Mouse (Mus musculus) embryonic facial prominence, embryonic 10.5 days (tissue): ENCODE measurements around the gene S1pr3. TPM values are rescaled to one million over a fixed set of nuclear protein-coding genes. Genes with fewer than 3 reads are reported as not detected.

Experiments used
- DNase-seq: peaks from one replicate; pipeline ENCODE4 v3.0.0-alpha.2; 2017; ENCODE audit warnings: low spot score
- H3K27ac ChIP-seq: fragments of 300-500 bp; sonication (generic); replicated peaks from 2 replicates; pipeline ENCODE4 v1.5.1; 2016; ENCODE audit warnings: mild to moderate bottlenecking
- H3K27me3 ChIP-seq: fragments of 300-500 bp; sonication (generic); replicated peaks from 2 replicates; pipeline ENCODE4 v1.6.1; 2016; ENCODE audit warnings: low read depth, mild to moderate bottlenecking; ENCODE audit not compliant: poor library complexity, severe bottlenecking
- H3K36me3 ChIP-seq: fragments of 300-500 bp; sonication (generic); replicated peaks from 2 replicates; pipeline ENCODE4 v1.6.1; 2016; ENCODE audit warnings: mild to moderate bottlenecking, moderate library complexity
- H3K4me1 ChIP-seq: fragments of 300-500 bp; sonication (generic); 2 replicates; pipeline ENCODE4 v1.6.1; 2016
- H3K4me3 ChIP-seq: fragments of 300-500 bp; sonication (generic); 2 replicates; pipeline ENCODE4 v1.5.1; 2016; ENCODE audit warnings: mild to moderate bottlenecking, moderate library complexity
- H3K9me3 ChIP-seq: fragments of 300-500 bp; sonication (generic); 2 replicates; pipeline ENCODE4 v1.6.1; 2016; ENCODE audit warnings: mild to moderate bottlenecking
- WGBS: fragments of 180-500 bp; shearing (Covaris S2); methylation state at CpG from one replicate; pipeline ENCODE4 v1.1.7; 2016; 5-methylcytosine and 5-hydroxymethylcytosine counted together
- polyA plus RNA-seq: library from polyadenylated mRNA; unstranded; fragments of >200 nt; fragmentation: Nextera tagmentation; extraction: Ambion mirVana; gene quantifications from 2 replicates; pipeline ENCODE4 v1.2.1, GENCODE M21; 2016

Gene S1pr3
- polyA plus RNA-seq, result 50.4 and 67.6 TPM in 2 replicates

- H3K27me3 ChIP-seq, result peaks cover 46% of the 10 kb centered on the region
Observed at GRCm38 (mm10) chr13:51408519-51409001, at the start of gene S1pr3. TSS of gene S1pr3 (plus strand) at chr13:51408639.

GRCm38 (mm10) chr13:51360441-51360962 lies 47.9 kb upstream of the S1pr3 start:
- H3K4me3 ChIP-seq, result no peak overlapping the region
- no peaks in the 10 kb centered on the region for H3K27me3 ChIP-seq
- H3K36me3 ChIP-seq, result no peaks in the 10 kb centered on the region
- no peak overlapping the region for H3K27ac ChIP-seq
- H3K9me3 ChIP-seq, result no peaks in the 10 kb centered on the region
- WGBS, result 86% methylated on average over 8 of the region's 8 CpGs
- DNase-seq, result no peak
- peaks cover 26% of the 10 kb centered on the region for H3K4me1 ChIP-seq

More at GRCm38 (mm10) chr13:51408519-51409001, at the start of gene S1pr3:
- Histone ChIP-seq H3K4me3 (peak within 1 kb of the TSS; percentile 70), H3K27ac (peak within 1 kb of the TSS; percentile 89), H3K9me3 (no peaks in the 10 kb centered on the region), H3K4me1 (peaks cover 72% of the 10 kb centered on the region), H3K36me3 (peaks cover 8% of the 10 kb centered on the region)
- WGBS, result under 1% methylated on average over 33 of the region's 33 CpGs
- peak; percentile 91 for DNase-seq

DNA sequence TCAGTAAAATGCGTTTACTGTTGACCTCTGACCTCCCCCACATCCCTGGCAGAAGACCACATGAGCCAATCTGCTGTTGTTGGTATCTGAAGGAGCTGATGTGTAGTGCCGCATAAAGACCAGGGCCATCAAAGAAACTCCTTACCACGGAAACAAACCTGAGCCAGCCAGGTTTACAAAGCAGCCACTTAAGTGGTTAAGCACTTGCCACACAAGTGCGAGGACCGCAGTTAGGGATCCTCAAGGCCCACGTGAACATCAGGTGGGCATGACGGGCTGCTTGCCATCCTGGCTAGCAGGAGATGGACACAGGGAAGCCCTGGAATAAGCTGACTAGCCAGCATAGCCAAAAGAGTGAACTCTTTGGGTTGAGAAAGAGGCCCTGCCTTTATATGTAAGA lies 45.0 kb upstream of the S1pr3 start:
- H3K9me3 ChIP-seq, result no peaks in the 10 kb centered on the region
- H3K36me3 ChIP-seq, result no peaks in the 10 kb centered on the region
- no peaks in the 10 kb centered on the region for H3K27me3 ChIP-seq
- no peak overlapping the region for H3K27ac ChIP-seq
- H3K4me1 ChIP-seq, result peaks cover 7% of the 10 kb centered on the region; the same call in 1 of the 2 replicates
- 90% methylated on average over 7 of the region's 7 CpGs for WGBS
- no peak for DNase-seq
- no peak overlapping the region for H3K4me3 ChIP-seq

DNA sequence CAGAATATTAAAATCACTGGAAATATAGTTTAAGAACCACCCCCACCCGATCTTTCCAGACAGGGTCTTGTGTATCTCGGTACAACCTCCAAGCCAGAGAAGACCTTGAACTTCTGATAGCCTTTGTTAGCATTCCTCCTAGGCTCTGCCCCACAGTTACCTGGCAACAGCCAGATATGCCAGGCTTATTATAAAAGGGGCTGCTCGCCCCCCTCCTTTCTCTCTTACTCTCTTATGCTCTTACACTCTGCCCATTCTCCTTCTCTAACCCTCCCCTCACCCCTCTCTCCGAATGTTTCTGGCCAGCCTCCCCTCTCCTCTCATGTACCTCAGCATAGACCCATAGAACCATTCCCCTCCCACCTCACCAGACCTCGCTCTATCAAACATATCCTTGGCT lies 44.5 kb upstream of the S1pr3 start:
- H3K27ac ChIP-seq, result no peak overlapping the region
- peaks cover 7% of the 10 kb centered on the region; the same call in 1 of the 2 replicates for H3K4me1 ChIP-seq
- H3K36me3 ChIP-seq, result no peaks in the 10 kb centered on the region
- no peaks in the 10 kb centered on the region for H3K9me3 ChIP-seq
- DNase-seq, result no peak
- H3K4me3 ChIP-seq, result no peak overlapping the region
- no peaks in the 10 kb centered on the region for H3K27me3 ChIP-seq
- 86% methylated on average over 5 of the region's 5 CpGs for WGBS

DNA sequence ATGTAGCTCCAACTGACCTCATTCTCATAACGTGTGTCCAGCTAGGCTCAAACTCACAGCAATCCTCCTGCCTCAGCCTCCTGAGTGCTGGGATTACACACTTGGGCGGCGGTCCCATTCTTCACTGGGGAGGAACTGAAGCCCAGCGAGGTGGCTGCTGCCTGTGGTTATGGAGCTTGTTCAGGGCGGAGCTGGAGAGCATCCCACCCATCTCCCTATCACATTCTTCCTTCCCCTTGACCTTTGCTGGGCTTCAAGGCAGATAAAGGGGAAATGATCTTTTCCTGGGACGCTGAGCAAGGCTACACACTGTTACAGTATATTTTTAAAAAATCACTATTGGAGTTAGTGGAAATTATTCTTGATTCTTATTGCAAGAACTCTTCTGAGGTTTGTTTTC lies 43.2 kb upstream of the S1pr3 start:
- Histone ChIP-seq H3K36me3 (no peaks in the 10 kb centered on the region), H3K4me1 (peaks cover 6% of the 10 kb centered on the region; the same call in 1 of the 2 replicates), H3K27me3 (no peaks in the 10 kb centered on the region), H3K4me3 (no peak overlapping the region), H3K27ac (no peak overlapping the region), H3K9me3 (no peaks in the 10 kb centered on the region)
- 91% methylated on average over 6 of the region's 6 CpGs for WGBS
- DNase-seq, result no peak

DNA sequence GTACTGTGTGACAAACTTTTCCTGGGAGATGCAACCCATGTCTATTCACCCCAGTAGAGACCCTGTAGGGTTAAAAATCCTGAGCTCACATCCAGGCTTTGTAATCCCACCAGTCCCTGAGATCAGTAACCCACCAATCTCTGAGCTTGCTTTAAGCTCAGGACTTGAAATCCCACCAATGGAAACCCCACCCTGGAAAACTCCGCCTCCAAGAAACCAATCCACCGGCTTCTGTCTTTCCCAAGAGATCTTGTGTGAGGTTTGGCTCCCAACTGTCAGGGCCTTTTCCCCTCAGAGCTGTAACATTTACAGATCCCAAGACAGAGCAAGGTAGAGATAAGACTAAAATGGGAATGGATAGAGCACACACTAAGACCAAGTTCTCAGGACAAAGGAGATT lies 40.1 kb upstream of the S1pr3 start:
- Histone ChIP-seq H3K36me3 (no peaks in the 10 kb centered on the region), H3K27ac (no peak overlapping the region), H3K27me3 (no peaks in the 10 kb centered on the region), H3K9me3 (no peaks in the 10 kb centered on the region), H3K4me3 (no peak overlapping the region), H3K4me1 (0 out of 2 replicates have a peak, but pooled peaks cover 3% of the 10 kb centered on the region)
- DNase-seq, result no peak
- WGBS, result 78% methylated on average over 2 of the region's 2 CpGs

- 85% methylated on average over 3 of the region's 3 CpGs for WGBS
- H3K4me1 ChIP-seq, result peaks cover 2% of the 10 kb centered on the region
- H3K27me3 ChIP-seq, result no peaks in the 10 kb centered on the region
- H3K36me3 ChIP-seq, result no peaks in the 10 kb centered on the region
- H3K27ac ChIP-seq, result no peak overlapping the region
- no peak overlapping the region for H3K4me3 ChIP-seq
- no peaks in the 10 kb centered on the region for H3K9me3 ChIP-seq
- DNase-seq, result no peak
Observed at GRCm38 (mm10) chr13:51369354-51369753, 39.1 kb upstream of the S1pr3 start.

- H3K27me3 ChIP-seq, result no peaks in the 10 kb centered on the region
- H3K36me3 ChIP-seq, result no peaks in the 10 kb centered on the region
- H3K4me1 ChIP-seq, result peaks cover 10% of the 10 kb centered on the region
- DNase-seq, result no peak
- H3K27ac ChIP-seq, result no peak overlapping the region
- no peaks in the 10 kb centered on the region for H3K9me3 ChIP-seq
- H3K4me3 ChIP-seq, result no peak overlapping the region
Observed at GRCm38 (mm10) chr13:51373086-51373485, 35.4 kb upstream of the S1pr3 start.

DNA sequence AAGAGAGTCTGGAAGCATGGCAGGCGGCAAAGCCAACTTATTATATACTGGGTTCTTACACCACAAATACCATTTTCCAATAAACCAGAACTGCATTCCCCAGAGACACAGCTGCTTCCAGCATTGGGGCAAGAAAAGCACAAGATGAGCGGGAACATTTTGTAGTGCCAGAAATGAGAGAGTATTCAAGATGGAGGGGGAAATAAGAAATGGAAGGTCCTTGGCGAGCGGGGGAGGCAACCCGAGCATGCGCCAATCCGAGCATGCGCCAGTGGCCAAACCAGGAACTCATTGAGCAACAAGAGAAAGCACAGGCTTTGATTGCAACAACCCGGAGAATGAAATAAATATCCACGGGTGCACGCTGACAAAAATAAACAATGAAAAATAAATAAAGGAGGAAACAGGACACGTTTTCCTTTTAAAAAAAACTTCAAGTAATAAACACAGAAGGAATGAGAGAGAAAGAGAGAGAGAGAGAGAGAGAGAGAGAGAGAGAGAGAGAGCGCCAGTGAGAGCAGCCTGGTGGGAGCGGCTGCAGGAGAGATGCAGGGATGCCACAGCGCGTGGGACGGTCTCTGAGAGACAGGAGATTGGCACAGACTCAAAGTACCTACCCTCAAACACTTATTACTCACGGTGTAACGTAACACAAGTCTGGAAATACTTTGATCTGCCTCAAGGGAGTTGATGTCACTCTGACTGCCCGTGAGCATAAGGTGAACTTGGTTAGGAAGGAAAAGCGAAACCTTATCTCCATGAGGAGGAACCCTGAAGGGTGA lies 34.2 kb upstream of the S1pr3 start:
- Histone ChIP-seq H3K27me3 (no peaks in the 10 kb centered on the region), H3K4me1 (peaks cover 22% of the 10 kb centered on the region), H3K27ac (no peak overlapping the region), H3K9me3 (no peaks in the 10 kb centered on the region), H3K4me3 (no peak overlapping the region), H3K36me3 (no peaks in the 10 kb centered on the region)
- WGBS, result 79% methylated on average over 21 of the region's 21 CpGs
- DNase-seq, result no peak

DNA sequence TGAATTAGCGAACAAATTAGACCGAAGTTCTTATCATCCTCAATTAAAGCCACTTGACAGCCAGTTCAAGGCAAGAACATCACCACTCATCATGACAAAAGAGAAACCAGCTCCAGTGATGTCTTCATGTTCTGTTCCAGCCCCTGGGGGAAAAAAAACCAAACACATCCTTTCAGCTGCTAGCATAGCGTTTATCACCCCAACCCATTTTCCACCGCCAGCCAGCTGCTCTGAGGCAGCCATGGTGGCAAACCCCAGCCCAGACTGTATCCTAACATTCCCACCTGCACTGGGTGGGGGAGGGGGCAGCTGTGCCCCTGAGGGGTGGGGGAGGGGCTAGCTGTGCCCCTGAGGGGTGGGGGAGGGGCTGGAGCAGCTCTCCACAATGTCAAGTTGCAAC lies 30.3 kb upstream of the S1pr3 start:
- peaks cover 46% of the 10 kb centered on the region for H3K4me1 ChIP-seq
- H3K9me3 ChIP-seq, result peaks cover 7% of the 10 kb centered on the region; the same call in 1 of the 2 replicates
- DNase-seq, result peak; percentile 70
- peak overlapping the region; percentile 34 for H3K4me3 ChIP-seq
- H3K27ac ChIP-seq, result peak overlapping the region; percentile 86
- H3K36me3 ChIP-seq, result no peaks in the 10 kb centered on the region; the same call in 1 of the 2 replicates
- H3K27me3 ChIP-seq, result no peaks in the 10 kb centered on the region
- WGBS, result 28% methylated on average over 4 of the region's 4 CpGs

DNA sequence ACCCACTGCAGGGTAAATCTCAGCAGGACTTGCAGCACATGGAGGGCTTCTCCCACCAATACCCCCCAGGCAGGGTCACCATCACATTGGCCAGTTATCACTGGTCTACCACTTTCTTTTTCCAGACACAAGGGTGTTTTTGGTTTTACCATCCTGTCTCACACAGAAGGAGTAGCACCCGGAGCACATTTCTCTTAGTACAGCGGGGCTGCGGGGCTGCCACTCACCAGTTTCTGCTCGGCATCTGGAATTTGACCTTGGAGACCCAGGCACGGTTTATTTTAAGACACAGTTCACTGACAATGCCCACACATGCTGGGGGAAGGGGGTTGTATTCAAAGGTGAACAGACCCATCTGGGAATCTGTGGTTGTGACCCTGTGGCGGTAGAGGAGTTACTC lies 28.8 kb upstream of the S1pr3 start:
- H3K4me1 ChIP-seq, result peaks cover 45% of the 10 kb centered on the region
- peak; percentile 86 for DNase-seq
- H3K9me3 ChIP-seq, result peaks cover 7% of the 10 kb centered on the region; the same call in 1 of the 2 replicates
- no peaks in the 10 kb centered on the region; the same call in 1 of the 2 replicates for H3K36me3 ChIP-seq
- WGBS, result 6% methylated on average over 6 of the region's 6 CpGs
- H3K27ac ChIP-seq, result peak overlapping the region; percentile 86
- no peaks in the 10 kb centered on the region for H3K27me3 ChIP-seq
- H3K4me3 ChIP-seq, result 0 out of 2 replicates have a peak overlapping the region, but pooled peaks have one; percentile 1

DNA sequence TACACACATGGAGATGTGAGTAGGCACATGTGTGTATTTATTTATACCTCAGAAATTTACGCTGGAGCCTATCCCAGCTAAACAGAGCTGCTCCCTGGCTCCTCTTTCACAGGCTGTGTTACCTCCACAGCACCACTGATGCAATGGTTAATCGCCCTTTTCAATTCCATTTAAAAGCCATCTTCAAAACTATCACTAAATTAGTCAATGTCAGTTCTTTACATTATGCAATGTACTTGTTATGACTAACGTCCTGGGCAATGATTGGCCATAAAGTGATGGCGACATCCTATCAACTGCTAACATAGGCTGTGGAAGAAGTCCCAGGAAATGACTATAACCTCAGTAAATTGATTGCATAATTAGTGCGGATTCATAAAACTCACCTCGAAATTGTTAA lies 26.9 kb upstream of the S1pr3 start:
- Histone ChIP-seq H3K9me3 (peaks cover 7% of the 10 kb centered on the region; the same call in 1 of the 2 replicates), H3K36me3 (no peaks in the 10 kb centered on the region; the same call in 1 of the 2 replicates), H3K27ac (no peak overlapping the region), H3K27me3 (no peaks in the 10 kb centered on the region), H3K4me1 (peaks cover 58% of the 10 kb centered on the region), H3K4me3 (no peak overlapping the region)
- DNase-seq, result no peak
- WGBS, result 90% methylated on average over 6 of the region's 6 CpGs

- DNase-seq, result no peak
- Histone ChIP-seq H3K4me3 (no peak overlapping the region), H3K27ac (no peak overlapping the region), H3K27me3 (no peaks in the 10 kb centered on the region), H3K9me3 (peaks cover 7% of the 10 kb centered on the region; the same call in 1 of the 2 replicates), H3K36me3 (no peaks in the 10 kb centered on the region; the same call in 1 of the 2 replicates), H3K4me1 (peaks cover 61% of the 10 kb centered on the region)
- WGBS, result 85% methylated on average over 2 of the region's 2 CpGs
Observed at GRCm38 (mm10) chr13:51384899-51385298, 23.5 kb upstream of the S1pr3 start.
